Mouse (Mus musculus) forebrain, embryonic 13.5 days (tissue): Measurements from ENCODE around the gene Nav2. TPM values are rescaled to one million over a fixed set of nuclear protein-coding genes. Genes with fewer than 3 reads are reported as not detected.

ENCODE experiments used
- ATAC-seq: fragments of 200-750 bp; cut with Nextera tagmentation; 2 replicates; pipeline ENCODE4 v1.8.0; 2017
- H3K27ac ChIP-seq: fragments of 300-500 bp; sonication (generic); 2 replicates; pipeline ENCODE4 v1.5.1; 2015; ENCODE audit warnings: inconsistent platforms, mild to moderate bottlenecking, moderate library complexity
- H3K27me3 ChIP-seq: fragments of 300-500 bp; sonication (generic); 2 replicates; pipeline ENCODE4 v1.6.1; 2015; ENCODE audit warnings: mild to moderate bottlenecking, inconsistent platforms
- H3K36me3 ChIP-seq: fragments of 300-500 bp; sonication (generic); 2 replicates; pipeline ENCODE4 v1.6.1; 2015; ENCODE audit warnings: mild to moderate bottlenecking, inconsistent platforms; ENCODE audit not compliant: poor library complexity, severe bottlenecking
- H3K4me1 ChIP-seq: fragments of 300-500 bp; sonication (generic); 2 replicates; pipeline ENCODE4 v1.6.1; 2015; ENCODE audit warnings: inconsistent platforms
- H3K4me2 ChIP-seq: fragments of 300-500 bp; sonication (generic); 2 replicates; pipeline ENCODE4 v1.6.1; 2015; ENCODE audit warnings: inconsistent platforms, mild to moderate bottlenecking, moderate library complexity
- H3K4me3 ChIP-seq: fragments of 300-500 bp; sonication (generic); 2 replicates; pipeline ENCODE4 v1.5.1; 2015; ENCODE audit warnings: mild to moderate bottlenecking, inconsistent platforms
- H3K9ac ChIP-seq: fragments of 300-500 bp; sonication (generic); 2 replicates; pipeline ENCODE4 v1.6.1; 2015; ENCODE audit warnings: mild to moderate bottlenecking, inconsistent platforms
- H3K9me3 ChIP-seq: fragments of 300-500 bp; sonication (generic); replicated peaks from 2 replicates; pipeline ENCODE4 v1.6.1; 2016; ENCODE audit warnings: inconsistent platforms
- WGBS: fragments of 180-500 bp; shearing (Covaris S2); methylation state at CpG from one replicate; pipeline ENCODE4 v1.1.7; 2015; 5-methylcytosine and 5-hydroxymethylcytosine counted together
- polyA plus RNA-seq: library from polyadenylated mRNA; unstranded; fragments of >200 nt; fragmentation: Nextera tagmentation; extraction: Ambion mirVana; gene quantifications from 2 replicates; pipeline ENCODE4 v1.2.1, GENCODE M21; 2015

Gene Nav2
- polyA plus RNA-seq, 1 experiment from 2014 or later, result 11.2 TPM

DNA sequence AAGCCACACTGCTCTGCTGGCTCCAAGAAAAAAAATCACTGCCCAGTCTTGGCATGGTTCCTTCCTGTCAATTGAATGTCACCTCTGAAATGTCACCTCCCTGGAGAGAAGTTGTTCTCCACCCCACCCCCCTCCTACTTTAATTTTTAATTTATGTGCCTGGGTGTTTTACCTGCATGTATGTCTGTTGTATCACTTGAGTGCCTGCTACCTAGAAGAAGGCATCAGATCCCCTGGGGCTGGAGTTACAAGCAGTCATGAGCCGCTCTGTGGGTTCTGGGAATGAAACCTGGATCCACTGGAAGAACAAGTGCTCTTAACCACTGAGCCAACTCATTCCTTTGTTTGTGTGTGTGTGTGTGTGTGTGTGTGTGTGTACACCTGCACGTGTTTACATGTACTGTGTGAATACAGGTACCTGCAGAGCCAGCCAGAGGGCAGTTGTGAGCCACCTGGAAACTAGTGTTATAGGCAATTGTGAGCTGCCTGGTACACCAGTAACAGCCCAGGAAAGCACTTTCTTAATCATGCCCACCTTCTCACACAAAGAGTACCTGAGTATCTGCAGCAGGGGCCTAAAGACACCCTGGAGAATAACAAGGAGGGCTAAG, 433.5 kb downstream of the Nav2 start:
- Histone ChIP-seq H3K4me2 (no peak overlapping the region), H3K9ac (no peak overlapping the region), H3K4me1 (peaks cover 42% of the 10 kb centered on the region), H3K36me3 (no peaks in the 10 kb centered on the region), H3K4me3 (no peak overlapping the region), H3K27me3 (peaks cover 3% of the 10 kb centered on the region; the same call in 1 of the 2 replicates), H3K27ac (0 out of 2 replicates have a peak overlapping the region, but pooled peaks have one; percentile 19), H3K9me3 (no peaks in the 10 kb centered on the region)
- WGBS, result 95% methylated on average over 2 of the region's 2 CpGs
- no peak for ATAC-seq

DNA sequence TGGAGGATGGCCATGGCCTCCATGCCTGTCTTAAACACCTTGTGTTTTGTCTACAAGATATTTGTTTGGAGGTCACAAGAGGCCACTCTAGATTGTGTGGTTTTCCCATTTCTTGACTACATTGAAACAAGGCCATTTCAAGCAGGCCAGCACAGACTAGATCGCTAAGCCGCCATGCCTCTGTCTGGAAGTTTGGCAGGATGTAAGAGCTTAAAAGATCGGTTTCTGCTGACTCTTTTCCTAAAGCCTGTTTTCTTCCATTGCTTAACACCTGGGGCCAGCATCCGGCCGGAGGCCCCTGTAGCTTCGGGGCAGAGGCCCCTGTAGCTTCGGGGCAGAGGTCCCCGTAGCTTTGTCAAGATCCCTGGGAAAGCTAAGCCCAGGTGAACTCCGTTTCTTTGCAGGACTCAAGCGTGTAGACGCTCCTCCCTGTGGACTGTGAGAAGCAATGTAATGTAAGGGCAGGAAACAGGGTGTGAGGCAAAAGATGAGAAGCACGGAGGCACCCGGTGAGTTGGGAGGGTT, 434.1 kb downstream of the Nav2 start:
- no peak overlapping the region for H3K9ac ChIP-seq
- no peaks in the 10 kb centered on the region for H3K9me3 ChIP-seq
- no peaks in the 10 kb centered on the region for H3K36me3 ChIP-seq
- ATAC-seq, result no peak; the same call in 1 of the 2 replicates
- H3K27ac ChIP-seq, result no peak overlapping the region
- no peak overlapping the region for H3K4me2 ChIP-seq
- peaks cover 3% of the 10 kb centered on the region; the same call in 1 of the 2 replicates for H3K27me3 ChIP-seq
- no peak overlapping the region for H3K4me3 ChIP-seq
- peaks cover 42% of the 10 kb centered on the region for H3K4me1 ChIP-seq
- 51% methylated on average over 13 of the region's 13 CpGs for WGBS

DNA sequence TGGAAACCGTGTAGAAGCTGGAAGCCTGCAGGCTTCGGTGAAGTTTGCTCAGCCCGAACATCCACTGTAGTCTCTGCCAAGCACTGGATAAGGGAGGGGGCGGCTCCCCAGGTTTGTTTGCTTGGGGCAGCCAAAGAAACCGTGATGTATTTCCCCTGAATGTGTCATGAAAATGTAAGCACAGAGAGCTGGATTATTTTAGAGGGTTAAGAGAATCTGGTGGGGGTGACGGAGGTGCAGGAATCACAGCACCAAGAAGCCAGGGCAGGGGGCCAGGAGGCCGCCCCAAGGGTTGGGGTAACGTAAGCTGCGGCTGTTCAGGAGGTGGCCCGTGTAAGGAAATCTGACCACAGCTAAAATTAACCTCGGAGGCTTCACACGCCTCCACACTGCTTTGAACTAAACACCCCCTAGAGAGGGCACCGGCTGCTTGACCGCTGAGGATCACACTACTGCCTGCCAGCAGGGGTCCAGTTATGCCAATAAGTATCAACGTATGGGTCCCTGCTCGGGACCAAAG, 434.6 kb downstream of the Nav2 start:
- Histone ChIP-seq H3K36me3 (no peaks in the 10 kb centered on the region), H3K4me1 (peaks cover 42% of the 10 kb centered on the region), H3K27me3 (peaks cover 3% of the 10 kb centered on the region; the same call in 1 of the 2 replicates), H3K27ac (no peak overlapping the region), H3K9ac (no peak overlapping the region), H3K4me3 (no peak overlapping the region), H3K4me2 (no peak overlapping the region), H3K9me3 (no peaks in the 10 kb centered on the region)
- ATAC-seq, result no peak
- WGBS, result 39% methylated on average over 16 of the region's 16 CpGs

DNA sequence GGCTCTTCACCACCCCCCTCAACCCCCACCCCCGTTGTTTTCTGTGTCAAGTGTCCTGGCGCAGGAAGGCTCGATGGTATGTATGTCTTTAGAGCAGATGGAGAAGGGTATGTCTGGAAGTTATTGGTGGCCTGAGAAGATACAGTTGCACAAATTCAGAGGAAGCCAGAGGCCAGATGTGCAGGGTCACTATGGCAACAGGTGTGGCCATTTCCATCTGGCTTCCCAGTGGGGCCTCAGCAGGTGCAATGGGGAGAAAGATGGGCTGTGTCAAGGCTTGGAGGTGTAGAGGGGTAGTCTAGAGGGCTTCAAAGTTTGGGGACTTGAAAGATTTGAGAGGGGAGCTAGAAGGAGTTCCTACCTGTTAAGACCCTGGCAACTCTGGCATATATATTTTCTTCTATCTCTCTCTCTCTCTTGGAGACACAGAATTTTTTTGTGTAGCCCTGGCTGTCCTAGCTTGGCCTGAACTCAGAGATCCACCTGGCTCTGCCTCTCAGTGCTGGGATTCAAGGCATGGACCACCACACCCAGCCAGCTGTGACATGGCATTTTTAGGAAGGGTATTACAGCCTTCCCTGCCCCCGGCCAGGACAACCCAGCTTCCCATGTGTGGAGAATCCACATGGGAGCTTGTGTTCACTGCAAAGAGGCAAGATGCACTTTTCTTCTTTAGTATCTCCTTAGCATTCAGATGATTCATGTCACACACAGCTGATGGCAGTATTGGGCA, 435.4 kb downstream of the Nav2 start:
- peaks cover 3% of the 10 kb centered on the region; the same call in 1 of the 2 replicates for H3K27me3 ChIP-seq
- ATAC-seq, result no peak
- H3K9me3 ChIP-seq, result no peaks in the 10 kb centered on the region
- peaks cover 46% of the 10 kb centered on the region for H3K4me1 ChIP-seq
- H3K4me2 ChIP-seq, result no peak overlapping the region
- H3K36me3 ChIP-seq, result no peaks in the 10 kb centered on the region
- no peak overlapping the region for H3K27ac ChIP-seq
- WGBS, result 53% methylated on average over 4 of the region's 4 CpGs
- H3K4me3 ChIP-seq, result no peak overlapping the region
- H3K9ac ChIP-seq, result no peak overlapping the region

DNA sequence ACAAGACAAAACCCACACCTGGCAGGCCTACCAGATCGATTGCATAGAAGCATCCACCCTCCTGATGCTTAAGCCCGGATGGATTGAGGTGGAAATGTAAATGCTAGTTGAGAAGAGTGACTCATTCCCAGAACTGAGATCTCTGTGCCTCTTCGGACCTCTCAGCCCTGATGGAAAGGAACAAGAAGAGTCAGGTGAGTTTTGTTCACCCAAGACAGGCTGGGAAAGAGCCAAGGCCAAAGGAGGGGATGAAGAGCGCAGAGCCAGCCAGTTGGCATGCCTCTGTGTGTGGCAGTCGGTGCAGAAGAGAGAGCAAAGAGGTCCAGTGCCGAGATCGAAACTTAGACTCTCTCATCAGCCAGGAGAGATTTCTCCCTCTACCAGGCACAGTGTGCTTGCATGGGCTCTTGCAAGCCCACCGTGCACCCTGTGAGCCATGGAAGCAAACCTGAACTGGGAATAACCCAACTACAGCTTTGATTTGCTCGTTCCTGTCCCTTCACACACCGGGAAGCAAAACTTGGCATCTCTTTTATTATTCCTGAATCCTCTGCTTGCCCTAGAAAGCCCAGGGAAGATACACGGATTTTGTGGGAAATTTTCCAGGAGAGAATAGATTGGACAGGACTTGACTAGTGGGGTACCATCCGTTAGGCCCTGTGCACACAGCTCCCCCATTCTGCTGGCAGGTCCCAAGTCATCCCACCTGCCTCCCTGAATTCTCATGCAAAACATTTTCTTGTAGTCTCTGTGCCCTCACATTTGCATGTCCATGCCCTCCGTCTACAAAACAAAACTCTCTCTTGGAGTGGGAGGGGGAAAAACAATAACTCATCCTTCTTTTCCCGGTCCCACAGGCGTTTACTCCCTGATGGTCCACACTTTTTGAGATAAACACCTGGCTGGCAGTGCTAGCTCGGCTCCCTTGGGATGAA, 439.1 kb downstream of the Nav2 start:
- Histone ChIP-seq H3K36me3 (no peaks in the 10 kb centered on the region), H3K27me3 (peaks cover 6% of the 10 kb centered on the region; the same call in 1 of the 2 replicates), H3K4me3 (no peak overlapping the region), H3K9me3 (no peaks in the 10 kb centered on the region), H3K9ac (no peak overlapping the region), H3K4me1 (peaks cover 37% of the 10 kb centered on the region), H3K27ac (no peak overlapping the region), H3K4me2 (no peak overlapping the region)
- no peak for ATAC-seq
- WGBS, result 32% methylated on average over 16 of the region's 16 CpGs

DNA sequence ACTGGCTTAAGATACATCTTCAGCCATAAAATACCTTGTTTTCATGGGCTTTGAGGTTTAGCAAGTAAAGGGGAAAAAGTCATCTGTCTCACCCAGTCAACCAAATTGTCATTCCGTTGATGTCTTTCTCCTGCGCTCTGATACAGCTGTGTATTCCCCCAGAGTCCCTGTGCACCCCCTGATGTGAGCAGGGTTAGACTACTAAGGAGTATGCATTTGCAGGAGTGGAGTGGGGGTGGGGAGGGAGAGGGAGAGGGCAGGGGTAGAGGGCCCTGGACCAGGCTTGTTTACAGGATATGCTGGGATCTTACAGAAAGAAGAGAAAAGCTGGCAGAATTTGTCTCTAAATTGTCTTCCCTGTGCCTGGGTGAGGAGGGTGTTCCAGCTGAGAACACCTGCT, 440.1 kb downstream of the Nav2 start:
- H3K27ac ChIP-seq, result no peak overlapping the region
- WGBS, result 16% methylated on average over 2 of the region's 2 CpGs
- peaks cover 4% of the 10 kb centered on the region; the same call in 1 of the 2 replicates for H3K27me3 ChIP-seq
- no peak overlapping the region for H3K9ac ChIP-seq
- H3K9me3 ChIP-seq, result no peaks in the 10 kb centered on the region
- no peaks in the 10 kb centered on the region for H3K36me3 ChIP-seq
- H3K4me2 ChIP-seq, result no peak overlapping the region
- no peak overlapping the region for H3K4me3 ChIP-seq
- no peak for ATAC-seq
- H3K4me1 ChIP-seq, result peaks cover 27% of the 10 kb centered on the region

DNA sequence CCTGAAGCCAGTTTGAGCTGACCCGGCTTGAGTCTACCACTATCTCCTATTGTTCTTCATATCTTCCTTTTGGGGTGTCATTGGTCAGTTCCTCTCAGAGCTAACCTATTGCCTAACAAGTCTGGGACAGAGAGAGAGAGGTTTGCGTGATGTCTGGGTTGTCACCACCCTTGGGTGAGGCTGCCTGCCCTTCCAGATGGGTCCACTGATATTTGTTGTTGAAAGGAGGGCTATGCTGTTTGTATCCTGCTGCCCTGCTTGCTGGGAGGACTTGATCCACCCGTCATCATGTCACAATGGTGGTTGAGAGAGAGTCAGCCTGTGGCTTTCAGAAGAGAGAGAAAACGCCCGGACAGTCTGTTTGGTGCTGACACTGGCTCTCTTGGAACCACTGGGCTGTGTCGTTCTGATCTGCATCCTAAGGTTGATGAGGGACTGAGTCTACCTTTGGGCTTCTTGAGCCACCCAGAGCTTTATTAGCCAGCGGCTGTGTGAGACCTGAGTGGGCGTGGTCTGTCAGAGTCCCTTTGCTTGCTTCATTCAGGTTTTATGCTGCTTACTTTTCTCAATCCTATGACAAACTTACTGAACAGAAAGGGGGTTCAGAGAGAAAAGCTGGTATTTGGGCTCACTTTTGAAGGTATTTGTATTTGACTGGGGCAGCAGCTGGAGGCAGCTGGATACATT, 441.9 kb downstream of the Nav2 start:
- Histone ChIP-seq H3K27me3 (0 out of 2 replicates have a peak, but pooled peaks cover 6% of the 10 kb centered on the region), H3K27ac (no peak overlapping the region), H3K4me2 (no peak overlapping the region), H3K9me3 (no peaks in the 10 kb centered on the region), H3K36me3 (no peaks in the 10 kb centered on the region), H3K4me1 (peaks cover 38% of the 10 kb centered on the region), H3K4me3 (no peak overlapping the region), H3K9ac (no peak overlapping the region)
- WGBS, result 81% methylated on average over 8 of the region's 8 CpGs
- no peak for ATAC-seq

DNA sequence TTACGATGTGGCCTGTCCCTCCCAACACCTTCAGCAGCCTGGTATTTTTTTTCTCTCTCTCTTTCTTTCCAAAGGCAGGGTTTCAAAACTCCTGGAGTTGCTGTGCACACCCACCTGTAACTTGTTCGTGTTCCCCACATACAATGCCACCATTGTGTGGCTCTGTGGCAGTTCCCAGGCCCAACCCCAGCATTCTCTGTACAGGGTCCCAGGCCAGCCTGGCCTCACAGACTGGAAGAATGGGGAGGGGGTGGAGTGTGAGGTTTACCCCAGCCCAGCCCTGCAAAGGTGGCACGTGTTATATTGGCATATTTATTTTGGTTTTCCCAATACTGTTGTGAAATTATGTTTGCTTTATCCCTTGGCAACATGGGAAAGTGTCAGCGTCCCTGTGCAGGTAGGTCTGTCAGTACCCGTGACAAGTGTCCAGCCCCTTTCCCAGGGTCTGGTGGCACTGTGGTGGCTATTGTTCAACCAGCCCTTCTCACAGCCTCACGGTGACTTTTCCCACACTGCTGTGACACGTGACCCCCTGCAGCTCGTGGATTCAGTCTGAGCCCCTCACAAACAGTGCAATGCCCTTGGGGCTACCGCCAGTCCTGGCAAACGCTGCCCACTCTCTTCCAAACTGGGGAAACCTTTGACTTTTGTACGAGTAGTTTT, 443.2 kb downstream of the Nav2 start:
- WGBS, result 27% methylated on average over 11 of the region's 11 CpGs
- no peak overlapping the region for H3K27ac ChIP-seq
- H3K27me3 ChIP-seq, result peaks cover 15% of the 10 kb centered on the region
- H3K4me2 ChIP-seq, result no peak overlapping the region
- no peak for ATAC-seq
- H3K9me3 ChIP-seq, result no peaks in the 10 kb centered on the region
- no peak overlapping the region for H3K9ac ChIP-seq
- no peak overlapping the region for H3K4me3 ChIP-seq
- H3K36me3 ChIP-seq, result no peaks in the 10 kb centered on the region
- peaks cover 38% of the 10 kb centered on the region for H3K4me1 ChIP-seq

DNA sequence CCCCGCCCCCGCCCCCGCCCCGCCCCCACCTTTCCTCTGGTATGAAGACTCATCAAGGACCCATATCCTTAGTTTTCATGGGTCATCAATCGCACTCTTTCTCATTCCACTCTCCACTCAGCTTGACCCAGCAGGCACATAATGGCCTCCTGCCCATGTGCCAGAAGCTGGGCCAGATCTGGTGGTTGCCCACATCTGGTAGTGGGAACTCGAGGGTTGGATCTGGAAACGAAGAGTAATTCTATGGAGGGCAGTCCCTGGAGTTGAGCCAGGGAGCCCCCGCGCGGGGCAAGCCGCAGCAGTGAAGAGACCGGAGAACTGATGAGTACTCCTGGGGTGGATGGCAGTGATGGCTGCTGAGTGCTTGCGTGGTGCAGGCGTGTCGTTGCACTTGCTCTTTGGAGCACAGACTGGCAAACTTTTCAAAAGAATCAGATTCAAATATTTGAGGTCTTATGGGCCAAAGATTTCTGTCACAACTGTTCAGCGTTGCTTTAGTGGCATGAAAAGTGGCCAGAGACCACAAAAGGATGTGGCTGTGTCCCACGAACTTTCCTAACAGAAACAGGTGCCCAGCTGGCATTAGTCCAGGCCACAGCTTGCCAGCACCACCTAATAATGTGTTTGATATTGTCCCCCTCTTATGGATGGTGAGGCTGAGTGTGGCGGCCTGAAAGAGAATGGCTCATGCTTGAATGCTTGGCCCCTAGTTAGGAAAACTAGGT, 449.1 kb downstream of the Nav2 start:
- Histone ChIP-seq H3K36me3 (no peaks in the 10 kb centered on the region), H3K27ac (no peak overlapping the region), H3K4me1 (peaks cover 36% of the 10 kb centered on the region), H3K27me3 (peaks cover 45% of the 10 kb centered on the region), H3K9me3 (no peaks in the 10 kb centered on the region), H3K4me3 (no peak overlapping the region), H3K9ac (no peak overlapping the region), H3K4me2 (no peak overlapping the region)
- no peak for ATAC-seq
- WGBS, result 80% methylated on average over 18 of the region's 18 CpGs

DNA sequence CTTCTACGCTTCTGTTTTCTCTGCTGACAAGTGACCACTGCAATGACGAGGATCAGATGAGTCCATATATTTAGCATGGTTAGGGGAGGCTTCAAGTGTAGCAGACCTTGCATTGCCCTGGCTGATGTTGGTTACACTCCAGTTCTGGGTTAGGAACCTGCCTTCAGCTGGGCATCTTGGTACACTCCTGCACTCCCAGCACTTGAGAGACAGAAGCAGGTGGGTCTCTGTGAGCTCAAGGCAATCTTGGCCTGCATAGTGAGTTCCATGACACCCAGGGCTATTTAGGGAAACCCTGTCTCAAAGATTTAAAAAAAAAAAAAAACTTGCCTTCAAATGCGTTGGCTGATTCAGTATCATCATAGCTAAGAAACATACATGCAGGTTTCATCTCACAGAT, 450.6 kb downstream of the Nav2 start:
- Histone ChIP-seq H3K9ac (no peak overlapping the region), H3K27ac (no peak overlapping the region), H3K36me3 (no peaks in the 10 kb centered on the region), H3K9me3 (no peaks in the 10 kb centered on the region), H3K4me1 (peaks cover 33% of the 10 kb centered on the region), H3K27me3 (peaks cover 60% of the 10 kb centered on the region), H3K4me2 (no peak overlapping the region), H3K4me3 (no peak overlapping the region)
- 90% methylated on average over 3 of the region's 3 CpGs for WGBS
- no peak for ATAC-seq
